Mouse (Mus musculus): ENCODE results near the gene Fpgt. TPM values are rescaled to one million over a fixed set of nuclear protein-coding genes. Genes with fewer than 3 reads are reported as not detected.

Fpgt gene
- polyA plus RNA-seq (2015; fragmentation: Nextera tagmentation; extraction: Ambion mirVana) = 13.4 and 14.2 TPM in 2 replicates

GRCm38 (mm10) chr3:155093116-155093956, at the start of gene Fpgt, which contains the start of gene Lrriq3:
Gene Fpgt, minus strand, starts transcription at chr3:155093403.
Gene Lrriq3, plus strand, starts transcription at chr3:155093434.
- H3K36me3 ChIP-seq = 0 out of 2 replicates have a peak, but pooled peaks cover 5% of the 10 kb centered on the region
- H3K9me3 ChIP-seq = no peaks in the 10 kb centered on the region
- H3K4me3 ChIP-seq = peak within 1 kb of the TSS; percentile 63
- peak; percentile 99 for ATAC-seq (ENCODE audit: insufficient number of reproducible peaks, low FRiP score, low TSS enrichment, low read depth)
- no peaks in the 10 kb centered on the region for H3K27me3 ChIP-seq
- WGBS = under 1% methylated on average over 46 of the region's 47 CpGs
- peak within 1 kb of the TSS; percentile 87 for H3K27ac ChIP-seq
- peak within 1 kb of the TSS; percentile 45 for H3K9ac ChIP-seq
- H3K4me1 ChIP-seq = 0 out of 2 replicates have a peak, but pooled peaks cover 2% of the 10 kb centered on the region
- H3K4me2 ChIP-seq = peak within 1 kb of the TSS; percentile 64

- Histone ChIP-seq H3K27ac (no peak overlapping the region), H3K4me3 (no peak overlapping the region), H3K9me3 (no peaks in the 10 kb centered on the region), H3K4me1 (no peaks in the 10 kb centered on the region), H3K36me3 (no peaks in the 10 kb centered on the region), H3K27me3 (no peaks in the 10 kb centered on the region), H3K4me2 (no peak overlapping the region), H3K9ac (no peak overlapping the region)
- 86% methylated on average over 11 of the region's 11 CpGs for WGBS
- no peak for ATAC-seq (ENCODE audit: insufficient number of reproducible peaks, low FRiP score, low TSS enrichment, low read depth)
Observed at GRCm38 (mm10) chr3:155141047-155141446, 47.8 kb upstream of the Fpgt start.

GRCm38 (mm10) chr3:155137737-155138136, 44.5 kb upstream of the Fpgt start:
- H3K27ac ChIP-seq = no peak overlapping the region
- H3K36me3 ChIP-seq = no peaks in the 10 kb centered on the region
- no peak overlapping the region for H3K9ac ChIP-seq
- WGBS = 78% methylated on average over 5 of the region's 5 CpGs
- H3K9me3 ChIP-seq = no peaks in the 10 kb centered on the region
- H3K4me2 ChIP-seq = no peak overlapping the region
- no peak for ATAC-seq (ENCODE audit: insufficient number of reproducible peaks, low FRiP score, low TSS enrichment, low read depth)
- H3K4me3 ChIP-seq = no peak overlapping the region
- H3K27me3 ChIP-seq = no peaks in the 10 kb centered on the region
- no peaks in the 10 kb centered on the region for H3K4me1 ChIP-seq

- H3K4me2 ChIP-seq = no peak overlapping the region
- ATAC-seq (ENCODE audit: insufficient number of reproducible peaks, low FRiP score, low TSS enrichment, low read depth) = no peak
- no peaks in the 10 kb centered on the region for H3K36me3 ChIP-seq
- no peak overlapping the region for H3K9ac ChIP-seq
- H3K27me3 ChIP-seq = no peaks in the 10 kb centered on the region
- H3K4me1 ChIP-seq = no peaks in the 10 kb centered on the region
- H3K27ac ChIP-seq = no peak overlapping the region
- H3K9me3 ChIP-seq = no peaks in the 10 kb centered on the region
- 42% methylated on average over 1 of the region's 1 CpGs for WGBS
- no peak overlapping the region for H3K4me3 ChIP-seq
Observed at GRCm38 (mm10) chr3:155105957-155106356, 12.8 kb upstream of the Fpgt start.

- H3K36me3 ChIP-seq = no peaks in the 10 kb centered on the region
- no peak for ATAC-seq (ENCODE audit: insufficient number of reproducible peaks, low FRiP score, low TSS enrichment, low read depth)
Observed at GRCm38 (mm10) chr3:155099266-155099665, 6.1 kb upstream of the Fpgt start.

GRCm38 (mm10) chr3:155092081-155092480, 1.1 kb downstream of the Fpgt start:
- H3K36me3 ChIP-seq = peaks cover 13% of the 10 kb centered on the region
- H3K4me2 ChIP-seq = peak overlapping the region; percentile 64
- no peak overlapping the region for H3K9ac ChIP-seq
- H3K4me3 ChIP-seq = peak overlapping the region; percentile 63
- WGBS = 94% methylated on average over 6 of the region's 6 CpGs
- no peaks in the 10 kb centered on the region for H3K27me3 ChIP-seq
- ATAC-seq (ENCODE audit: insufficient number of reproducible peaks, low FRiP score, low TSS enrichment, low read depth) = no peak
- 0 out of 2 replicates have a peak, but pooled peaks cover 2% of the 10 kb centered on the region for H3K4me1 ChIP-seq
- H3K9me3 ChIP-seq = no peaks in the 10 kb centered on the region
- H3K27ac ChIP-seq = no peak overlapping the region

More at GRCm38 (mm10) chr3:155099266-155099665, 6.1 kb upstream of the Fpgt start:
- Histone ChIP-seq H3K27ac (no peak overlapping the region), H3K4me1 (no peaks in the 10 kb centered on the region), H3K9ac (no peak overlapping the region), H3K4me3 (no peak overlapping the region), H3K9me3 (no peaks in the 10 kb centered on the region), H3K27me3 (no peaks in the 10 kb centered on the region), H3K4me2 (no peak overlapping the region)
- 79% methylated on average over 1 of the region's 1 CpGs for WGBS

- H3K9ac ChIP-seq = no peak overlapping the region
- H3K9me3 ChIP-seq = no peaks in the 10 kb centered on the region
- H3K4me2 ChIP-seq = no peak overlapping the region
- H3K27me3 ChIP-seq = no peaks in the 10 kb centered on the region
- H3K4me1 ChIP-seq = no peaks in the 10 kb centered on the region
- no peak overlapping the region for H3K27ac ChIP-seq
- H3K4me3 ChIP-seq = no peak overlapping the region
- 81% methylated on average over 4 of the region's 4 CpGs for WGBS
- no peak for ATAC-seq (ENCODE audit: insufficient number of reproducible peaks, low FRiP score, low TSS enrichment, low read depth)
- H3K36me3 ChIP-seq = no peaks in the 10 kb centered on the region
Observed at GRCm38 (mm10) chr3:155077908-155078307, 15.3 kb downstream of the Fpgt start.

GRCm38 (mm10) chr3:155059449-155059822, 33.8 kb downstream of the Fpgt start:
- Histone ChIP-seq H3K9me3 (no peaks in the 10 kb centered on the region), H3K9ac (no peak overlapping the region), H3K27ac (no peak overlapping the region), H3K27me3 (no peaks in the 10 kb centered on the region), H3K36me3 (no peaks in the 10 kb centered on the region), H3K4me2 (no peak overlapping the region), H3K4me3 (no peak overlapping the region), H3K4me1 (no peaks in the 10 kb centered on the region)
- no peak for ATAC-seq (ENCODE audit: insufficient number of reproducible peaks, low FRiP score, low TSS enrichment, low read depth)

- no peaks in the 10 kb centered on the region for H3K9me3 ChIP-seq
- H3K4me3 ChIP-seq = no peak overlapping the region
- H3K27ac ChIP-seq = no peak overlapping the region
- no peak for ATAC-seq (ENCODE audit: insufficient number of reproducible peaks, low FRiP score, low TSS enrichment, low read depth)
- no peak overlapping the region for H3K4me2 ChIP-seq
- H3K4me1 ChIP-seq = no peaks in the 10 kb centered on the region
- WGBS = 74% methylated on average over 6 of the region's 6 CpGs
- H3K9ac ChIP-seq = no peak overlapping the region
- no peaks in the 10 kb centered on the region for H3K36me3 ChIP-seq
- H3K27me3 ChIP-seq = no peaks in the 10 kb centered on the region
Observed at GRCm38 (mm10) chr3:155058800-155059448, 34.3 kb downstream of the Fpgt start.

GRCm38 (mm10) chr3:155057566-155057965, 35.6 kb downstream of the Fpgt start:
- Histone ChIP-seq H3K9me3 (no peaks in the 10 kb centered on the region), H3K36me3 (no peaks in the 10 kb centered on the region), H3K4me2 (no peak overlapping the region), H3K27ac (no peak overlapping the region), H3K4me3 (no peak overlapping the region), H3K4me1 (no peaks in the 10 kb centered on the region), H3K9ac (no peak overlapping the region), H3K27me3 (no peaks in the 10 kb centered on the region)
- no peak for ATAC-seq (ENCODE audit: insufficient number of reproducible peaks, low FRiP score, low TSS enrichment, low read depth)

- Histone ChIP-seq H3K4me1 (no peaks in the 10 kb centered on the region), H3K27ac (no peak overlapping the region), H3K36me3 (no peaks in the 10 kb centered on the region), H3K27me3 (no peaks in the 10 kb centered on the region), H3K4me3 (no peak overlapping the region), H3K9me3 (no peaks in the 10 kb centered on the region), H3K9ac (no peak overlapping the region), H3K4me2 (no peak overlapping the region)
- no peak for ATAC-seq (ENCODE audit: insufficient number of reproducible peaks, low FRiP score, low TSS enrichment, low read depth)
Observed at GRCm38 (mm10) chr3:155056606-155057005, 36.6 kb downstream of the Fpgt start.

GRCm38 (mm10) chr3:155055231-155055916, 37.8 kb downstream of the Fpgt start, which contains the start of gene Tnni3k:
Gene Tnni3k, minus strand, starts transcription at chr3:155055407.
- Histone ChIP-seq H3K4me2 (no peak within 1 kb of the TSS), H3K9me3 (no peaks in the 10 kb centered on the region), H3K27me3 (no peaks in the 10 kb centered on the region), H3K36me3 (no peaks in the 10 kb centered on the region), H3K9ac (no peak within 1 kb of the TSS), H3K4me3 (no peak within 1 kb of the TSS), H3K27ac (no peak within 1 kb of the TSS), H3K4me1 (no peaks in the 10 kb centered on the region)
- WGBS = 68% methylated on average over 6 of the region's 6 CpGs
- no peak for ATAC-seq (ENCODE audit: insufficient number of reproducible peaks, low FRiP score, low TSS enrichment, low read depth)
